Mouse (Mus musculus) urinary bladder, adult 2 months (tissue): ENCODE measurements around the gene Tmem53. TPM values are rescaled to one million over a fixed set of nuclear protein-coding genes. Genes with fewer than 3 reads are reported as not detected.
A peak's percentile ranks its signal among the peaks of the same experiment; 100 is the strongest.

Source experiments
- DNase-seq: peaks from one replicate; pipeline ENCODE4 v3.0.0; 2022; ENCODE audit warnings: low spot score
- polyA plus RNA-seq: library from polyadenylated mRNA; depleted of rRNA; stranded (reverse); fragments of >200 nt; gene quantifications from 2 replicates; pipeline ENCODE4 v1.2.3, GENCODE M21; 2012; rRNA removed

The Tmem53 gene
- polyA plus RNA-seq, result 12.4 and 14.0 TPM in 2 replicates

GRCm38 (mm10) chr4:117251801-117252316, at the start of gene Tmem53, which contains the start of gene Armh1:
Gene Tmem53, plus strand, starts transcription at chr4:117251951.
Gene Armh1, minus strand, starts transcription at chr4:117252125.
- peak; percentile 77 for DNase-seq

DNA sequence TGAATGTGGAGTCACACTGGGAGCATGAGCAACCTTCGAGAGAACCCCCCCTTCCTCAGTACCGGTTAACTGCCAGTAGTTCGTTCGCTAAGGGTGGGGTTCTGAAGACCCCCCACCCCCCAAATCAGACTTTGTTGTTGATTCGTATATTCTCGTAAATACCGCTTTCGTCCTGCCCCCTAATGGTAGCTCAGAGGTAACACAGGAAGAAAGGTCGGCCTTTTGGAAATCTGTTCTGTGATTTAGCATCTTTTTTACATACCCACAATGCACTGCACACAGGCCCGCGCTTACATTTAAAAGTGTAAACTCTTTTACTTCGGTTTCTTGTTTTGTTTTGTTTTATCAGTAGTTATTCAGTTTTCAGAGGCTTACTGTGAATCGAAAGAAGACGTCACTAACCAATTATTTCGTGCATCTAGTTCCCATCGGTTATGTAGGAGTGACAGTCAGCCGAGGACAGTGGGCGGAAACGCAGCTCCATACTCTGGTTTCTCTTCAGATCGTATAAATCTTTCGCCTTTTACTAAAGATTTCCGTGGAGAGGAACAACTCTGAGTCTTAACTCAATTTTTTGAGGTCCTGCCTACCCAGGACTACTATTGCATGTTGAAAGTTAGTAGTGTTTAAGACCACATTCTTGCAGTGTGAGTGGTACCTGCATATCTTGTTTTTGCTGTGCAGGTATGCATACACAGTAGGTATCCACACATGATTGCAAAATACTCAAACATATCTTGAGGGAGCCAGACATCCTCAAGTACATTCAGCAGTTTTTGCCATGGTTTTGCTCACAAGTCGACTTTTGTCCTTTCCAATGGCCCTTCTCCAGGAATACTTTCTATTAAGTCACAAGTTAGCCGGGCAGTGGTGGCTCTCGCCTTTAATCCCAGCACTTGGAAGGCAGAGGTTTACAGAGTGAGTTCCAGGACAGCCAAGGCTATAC, 49.4 kb upstream of the Tmem53 start:
- DNase-seq, result no peak

GRCm38 (mm10) chr4:117202992-117203354, 48.8 kb upstream of the Tmem53 start:
- no peak for DNase-seq

DNA sequence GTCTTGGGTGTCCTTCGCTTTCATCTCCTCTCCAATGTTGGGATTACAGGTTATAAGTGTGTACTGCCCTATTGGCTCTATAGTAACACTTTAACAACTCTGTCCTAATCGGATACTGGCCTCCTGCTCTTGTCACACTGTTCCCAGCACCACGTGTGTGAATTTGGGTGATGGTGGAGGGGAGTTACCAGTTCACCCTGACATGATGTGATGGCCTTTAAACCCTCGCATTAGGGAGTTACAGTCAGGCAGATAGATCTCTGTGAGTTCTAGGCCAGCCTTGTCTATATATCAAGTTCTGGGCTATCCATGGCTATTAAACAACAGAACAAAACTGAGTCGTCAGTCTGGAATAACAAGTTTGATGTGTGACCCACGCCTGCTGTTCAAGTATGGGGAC, 42.2 kb upstream of the Tmem53 start:
- no peak for DNase-seq

GRCm38 (mm10) chr4:117210147-117211074, 41.3 kb upstream of the Tmem53 start:
- DNase-seq, result peak; percentile 45

- DNase-seq, result no peak
These were observed 37.5 kb upstream of the Tmem53 start for GRCm38 (mm10) chr4:117214250-117214649.

DNA sequence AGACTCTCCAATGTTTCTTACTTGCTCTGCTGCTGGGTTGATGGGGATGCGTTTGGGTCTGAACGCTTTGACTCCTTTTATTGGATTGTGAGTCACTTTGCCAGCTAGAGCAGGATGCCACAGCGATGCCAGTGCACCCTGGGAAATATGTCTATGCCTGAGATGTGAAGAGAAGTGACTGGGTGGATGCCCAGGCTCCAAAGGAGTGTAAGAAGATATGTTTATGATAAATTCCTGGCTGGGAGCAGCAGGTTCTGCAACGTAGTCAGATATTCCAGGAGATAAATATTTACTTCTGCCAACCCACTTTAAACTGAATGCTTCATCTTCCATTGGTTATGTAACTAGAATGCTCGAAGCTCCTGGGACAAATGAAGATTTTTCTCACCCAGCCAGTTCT, 34.7 kb upstream of the Tmem53 start:
- no peak for DNase-seq

GRCm38 (mm10) chr4:117218517-117219219, 33.1 kb upstream of the Tmem53 start:
- DNase-seq, result no peak

DNA sequence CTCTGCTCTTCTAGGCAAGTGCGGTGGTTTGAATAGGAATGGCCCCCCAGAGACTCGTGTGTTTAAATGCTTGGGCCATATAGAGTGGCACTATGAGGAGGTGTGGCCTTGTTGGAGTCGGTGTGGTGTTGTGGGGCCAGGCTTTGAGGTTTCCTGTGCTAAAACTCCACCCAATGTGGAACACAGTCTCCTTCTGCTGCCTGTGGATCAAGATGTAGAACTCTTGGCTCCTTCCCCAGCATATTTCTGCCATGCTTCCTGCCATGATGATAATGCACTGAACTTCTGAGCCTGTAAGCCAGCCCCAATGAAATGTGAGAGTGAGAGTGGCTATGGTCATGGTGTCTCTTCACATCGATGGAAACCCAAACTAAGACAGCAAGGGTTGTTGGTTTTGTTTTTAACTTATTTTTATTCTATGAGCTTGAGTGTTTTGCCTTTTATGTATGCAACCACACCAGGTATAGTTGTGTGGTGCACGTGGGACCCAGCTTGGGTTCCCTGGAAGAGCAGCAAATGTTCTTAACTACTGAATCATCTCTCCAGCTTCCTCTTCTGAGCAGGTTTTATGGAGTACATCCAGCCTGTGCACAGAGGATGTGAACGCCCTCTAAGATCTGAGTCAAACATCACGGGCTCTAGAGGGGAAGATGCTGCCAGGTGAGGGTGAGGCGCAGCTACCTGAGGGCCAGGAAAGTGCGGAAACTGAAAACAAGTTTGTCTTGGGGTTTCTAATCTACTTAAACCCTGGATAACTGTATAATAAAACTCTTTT, 30.8 kb upstream of the Tmem53 start:
- no peak for DNase-seq

GRCm38 (mm10) chr4:117221836-117222235, 29.9 kb upstream of the Tmem53 start:
- DNase-seq, result no peak

GRCm38 (mm10) chr4:117223001-117223400, 28.8 kb upstream of the Tmem53 start:
- no peak for DNase-seq

GRCm38 (mm10) chr4:117224122-117224521, 27.6 kb upstream of the Tmem53 start:
- no peak for DNase-seq

- no peak for DNase-seq
These were observed 26.5 kb upstream of the Tmem53 start for GRCm38 (mm10) chr4:117225250-117225649.

GRCm38 (mm10) chr4:117229590-117229989, 22.2 kb upstream of the Tmem53 start:
- DNase-seq, result no peak

DNA sequence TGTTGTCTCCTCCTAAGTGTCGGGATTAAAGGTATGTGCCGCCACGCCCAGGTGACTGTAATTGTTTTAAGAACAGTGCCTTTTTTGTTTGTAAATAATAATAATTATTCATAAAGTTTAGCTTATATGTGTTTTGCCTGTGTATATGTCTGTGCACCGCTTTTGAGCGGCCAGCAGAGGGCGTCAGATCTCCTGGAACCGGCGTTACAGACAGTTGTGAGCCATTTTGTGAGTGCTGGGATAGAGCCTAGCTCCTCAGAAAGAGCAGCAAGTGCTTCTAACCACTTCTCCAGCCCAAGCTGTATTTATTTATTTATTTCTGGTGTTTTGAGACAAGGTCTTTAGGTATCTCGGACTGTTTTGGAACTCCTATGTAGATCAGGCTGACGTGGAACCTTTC, 21.4 kb upstream of the Tmem53 start:
- DNase-seq, result no peak

GRCm38 (mm10) chr4:117231208-117231607, 20.5 kb upstream of the Tmem53 start:
- DNase-seq, result no peak

DNA sequence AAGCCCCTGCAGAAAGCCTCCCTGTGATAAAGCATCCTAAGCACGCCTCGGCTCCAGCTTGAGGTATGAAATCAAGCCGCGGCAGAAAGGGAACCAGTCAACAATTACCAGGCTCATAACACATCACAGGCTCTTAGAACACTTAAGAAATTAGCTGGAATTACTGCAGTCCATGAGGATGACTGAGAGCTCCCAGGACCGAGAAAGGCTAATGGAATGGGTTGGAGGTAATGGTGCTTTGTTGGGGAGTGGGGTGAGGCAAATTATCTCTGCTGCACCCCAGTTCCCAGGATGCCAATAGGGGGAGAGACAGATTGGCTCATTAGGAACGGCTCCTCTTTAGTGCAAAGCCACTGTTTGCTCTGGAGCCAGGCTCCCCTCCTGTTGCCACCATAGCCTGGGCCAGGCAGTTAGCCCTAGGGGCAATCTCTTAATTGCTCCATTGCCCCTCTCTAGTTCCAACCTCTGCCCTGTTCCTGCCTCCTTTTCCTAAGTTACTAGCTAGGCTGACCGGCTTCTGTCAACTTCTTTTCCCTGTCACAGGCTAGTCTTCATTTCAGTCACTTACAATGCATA, 17.5 kb upstream of the Tmem53 start:
- DNase-seq, result no peak

DNA sequence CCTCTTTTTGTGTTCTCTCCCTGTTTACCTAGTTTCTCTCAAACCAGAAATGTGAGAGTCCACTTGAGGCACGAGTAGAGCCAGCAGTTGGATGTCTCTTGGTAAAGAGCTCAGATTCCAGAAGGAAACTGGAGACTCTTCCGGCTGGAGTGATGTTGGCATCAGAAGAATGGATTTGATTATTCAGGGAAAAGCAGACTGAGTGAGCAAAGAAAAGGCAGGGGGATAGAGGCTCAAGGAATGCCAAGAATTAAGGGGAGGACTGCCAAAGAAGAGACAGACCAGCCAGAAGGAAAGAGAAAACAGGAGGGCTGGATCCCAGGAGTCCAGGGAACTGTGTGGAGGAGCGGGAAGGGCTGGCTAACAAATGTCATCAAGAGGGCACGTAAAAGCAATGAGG, 15.9 kb upstream of the Tmem53 start:
- no peak for DNase-seq

DNA sequence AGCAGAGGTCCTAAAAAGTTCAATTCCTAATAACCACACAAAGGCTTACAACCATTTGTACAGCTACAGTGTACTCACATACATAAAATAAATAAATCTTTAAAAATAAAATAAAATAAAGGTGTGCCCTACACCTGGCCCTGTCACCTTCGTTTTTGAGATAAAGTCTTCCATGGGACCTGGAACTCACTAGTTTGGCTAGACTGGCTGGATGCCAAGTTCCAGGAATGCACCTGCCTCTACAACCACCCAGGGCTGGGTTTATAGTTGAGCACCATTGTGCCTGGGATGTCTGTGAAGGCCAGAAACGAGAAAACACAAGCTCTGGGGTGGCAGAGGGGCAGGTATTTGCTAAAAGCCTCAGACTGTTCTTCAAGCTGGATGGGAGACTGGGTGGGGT, 12.6 kb upstream of the Tmem53 start:
- DNase-seq, result no peak

- DNase-seq, result no peak
These were observed 10.9 kb upstream of the Tmem53 start for GRCm38 (mm10) chr4:117240867-117241266.
